Mouse (Mus musculus) MEL (cell line): Measurements from ENCODE around the gene E4f1. TPM values are rescaled to one million over a fixed set of nuclear protein-coding genes. Genes with fewer than 3 reads are reported as not detected.

ENCODE experiments used
- DNase-seq: peaks from one replicate; pipeline ENCODE4 v3.0.0; 2011; ENCODE audit warnings: low read depth, low spot score
- H3K27ac ChIP-seq: 2 replicates; pipeline ENCODE4 v1.5.1; 2012; ENCODE audit warnings: low read depth, mild to moderate bottlenecking, control low read depth, low read length, moderate library complexity; ENCODE audit not compliant: control insufficient read depth
- H3K27me3 ChIP-seq, 2 experiments: fragments of 150-350 bp in 1 of 2; sonication (generic) in 1 of 2; 2 replicates each; pipeline ENCODE4 v1.6.1; 2012; ENCODE audit warnings: low read length in 2 of 2, mild to moderate bottlenecking in 2 of 2, improper control_type of control experiment in 1 of 2, moderate library complexity in 1 of 2; ENCODE audit not compliant: insufficient read depth in 2 of 2, control insufficient read depth in 1 of 2
- H3K36me3 ChIP-seq, 2 experiments: 2 replicates each; pipeline ENCODE4 v1.6.1; 2012 to 2014; ENCODE audit warnings: low read length in 2 of 2, improper control_type of control experiment in 1 of 2, inconsistent platforms in 1 of 2, mild to moderate bottlenecking in 1 of 2; ENCODE audit not compliant: insufficient read depth in 2 of 2, control insufficient read depth in 1 of 2
- H3K4me1 ChIP-seq, 2 experiments: fragments of 150-350 bp in 1 of 2; sonication (generic) in 1 of 2; 2 replicates each; pipeline ENCODE4 v1.6.1; 2012; ENCODE audit warnings: low read length in 2 of 2, improper control_type of control experiment in 1 of 2, mild to moderate bottlenecking in 1 of 2; ENCODE audit not compliant: insufficient read depth in 2 of 2, control insufficient read depth in 1 of 2
- H3K4me3 ChIP-seq, 2 experiments: fragments of 150-350 bp in 1 of 2; sonication (generic) in 1 of 2; 2 replicates each; pipeline ENCODE4 v1.5.1; 2012; ENCODE audit warnings: low read depth in 2 of 2, low read length in 2 of 2, mild to moderate bottlenecking in 2 of 2, moderate library complexity in 2 of 2, control low read depth in 1 of 2, improper control_type of control experiment in 1 of 2; ENCODE audit not compliant: control insufficient read depth in 1 of 2, insufficient read depth in 1 of 2
- H3K79me2 ChIP-seq: 2 replicates; pipeline ENCODE4 v1.6.1; 2012; ENCODE audit warnings: mild to moderate bottlenecking, low read length, moderate library complexity; ENCODE audit not compliant: control insufficient read depth, poor library complexity, insufficient read depth
- H3K9ac ChIP-seq: 2 replicates; pipeline ENCODE4 v1.6.1; 2012; ENCODE audit warnings: low read depth, mild to moderate bottlenecking, control low read depth, low read length, moderate library complexity; ENCODE audit not compliant: control insufficient read depth, poor library complexity, severe bottlenecking
- H3K9me3 ChIP-seq: fragments of 150-350 bp; sonication (generic); replicated peaks from 2 replicates; pipeline ENCODE4 v1.6.1; 2012; ENCODE audit warnings: mild to moderate bottlenecking, low read length, improper control_type of control experiment, moderate library complexity; ENCODE audit not compliant: insufficient read depth
- CHD1 ChIP-seq: IDR thresholded peaks from 2 replicates; pipeline ENCODE4 v1.6.1; 2012; ENCODE audit warnings: low read depth, mild to moderate bottlenecking, inconsistent platforms, low read length, improper control_type of control experiment
- CHD2 ChIP-seq: IDR thresholded peaks from 2 replicates; pipeline ENCODE4 v1.6.1; 2011; ENCODE audit warnings: low read length, improper control_type of control experiment
- CTCF ChIP-seq, 3 experiments: IDR thresholded peaks in 2 of 3; conservative IDR thresholded peaks in 1 of 3; 2 replicates each; pipeline ENCODE4 v1.5.1; 2011 to 2012; ENCODE audit warnings: low read length in 3 of 3, low read depth in 2 of 3, mild to moderate bottlenecking in 2 of 3, improper control_type of control experiment in 1 of 3, inconsistent platforms in 1 of 3, mixed read lengths in 1 of 3, moderate library complexity in 1 of 3; ENCODE audit not compliant: control insufficient read depth in 1 of 3, insufficient read depth in 1 of 3, poor library complexity in 1 of 3, severe bottlenecking in 1 of 3
- ELF1 ChIP-seq: IDR thresholded peaks from 2 replicates; pipeline ENCODE4 v1.6.1; 2014; ENCODE audit warnings: low read depth, mild to moderate bottlenecking, inconsistent platforms, low read length, improper control_type of control experiment, moderate library complexity
- GATA1 ChIP-seq: IDR thresholded peaks from 2 replicates; pipeline ENCODE4 v1.6.1; 2011; ENCODE audit warnings: low read depth, low read length, improper control_type of control experiment
- MAX ChIP-seq: IDR thresholded peaks from 2 replicates; pipeline ENCODE4 v1.6.1; 2011; ENCODE audit warnings: low read length, improper control_type of control experiment
- MAZ ChIP-seq: IDR thresholded peaks from 2 replicates; pipeline ENCODE4 v1.6.1; 2012; ENCODE audit warnings: low read depth, mild to moderate bottlenecking, inconsistent platforms, low read length, improper control_type of control experiment
- MEF2A ChIP-seq: IDR thresholded peaks from 2 replicates; pipeline ENCODE4 v1.6.1; 2014; ENCODE audit warnings: low read depth, mild to moderate bottlenecking, inconsistent platforms, low read length, improper control_type of control experiment; ENCODE audit not compliant: poor library complexity, insufficient replicate concordance, severe bottlenecking; ENCODE audit errors: extremely low read depth
- MYB ChIP-seq: IDR thresholded peaks from 2 replicates; pipeline ENCODE4 v1.6.1; 2011; ENCODE audit warnings: mild to moderate bottlenecking, low read depth, low read length, improper control_type of control experiment
- NRF1 ChIP-seq: IDR thresholded peaks from 2 replicates; pipeline ENCODE4 v1.6.1; 2014; ENCODE audit warnings: low read depth, mild to moderate bottlenecking, inconsistent platforms, low read length, improper control_type of control experiment, moderate library complexity; ENCODE audit not compliant: poor library complexity, insufficient read depth, severe bottlenecking
- RAD21 ChIP-seq: IDR thresholded peaks from 2 replicates; pipeline ENCODE4 v1.6.1; 2011; ENCODE audit warnings: mild to moderate bottlenecking, low read depth, low read length, improper control_type of control experiment
- SIN3A ChIP-seq: IDR thresholded peaks from 2 replicates; pipeline ENCODE4 v1.6.1; 2012; ENCODE audit warnings: low read length, improper control_type of control experiment, inconsistent platforms
- SMC3 ChIP-seq: IDR thresholded peaks from 2 replicates; pipeline ENCODE4 v1.6.1; 2011; ENCODE audit warnings: low read depth, low read length, improper control_type of control experiment
- TCF12 ChIP-seq: IDR thresholded peaks from 2 replicates; pipeline ENCODE4 v1.6.1; 2014; ENCODE audit warnings: low read depth, mild to moderate bottlenecking, inconsistent platforms, low read length, improper control_type of control experiment, moderate library complexity
- UBTF ChIP-seq: IDR thresholded peaks from 2 replicates; pipeline ENCODE4 v1.6.1; 2012; ENCODE audit warnings: low read depth, mild to moderate bottlenecking, inconsistent platforms, low read length, improper control_type of control experiment, moderate library complexity, borderline replicate concordance; ENCODE audit not compliant: insufficient read depth
- ZC3H11A ChIP-seq: IDR thresholded peaks from 2 replicates; pipeline ENCODE4 v1.6.1; 2012; ENCODE audit warnings: low read depth, mild to moderate bottlenecking, inconsistent platforms, low read length, improper control_type of control experiment
- ZKSCAN1 ChIP-seq: IDR thresholded peaks from 2 replicates; pipeline ENCODE4 v1.6.1; 2012; ENCODE audit warnings: low read depth, mild to moderate bottlenecking, inconsistent platforms, low read length, improper control_type of control experiment, moderate library complexity
- ZMIZ1 ChIP-seq: IDR thresholded peaks from 2 replicates; pipeline ENCODE4 v1.6.1; 2012; ENCODE audit warnings: low read depth, mild to moderate bottlenecking, inconsistent platforms, low read length, improper control_type of control experiment, moderate library complexity
- ZNF384 ChIP-seq: IDR thresholded peaks from 2 replicates; pipeline ENCODE4 v1.6.1; 2012; ENCODE audit warnings: low read depth, mild to moderate bottlenecking, inconsistent platforms, low read length, improper control_type of control experiment
- polyA plus RNA-seq, 2 experiments: library from polyadenylated mRNA; stranded (reverse) in 1 of 2; unstranded in 1 of 2; fragments of >175 nt in 1 of 2; fragments of >200 nt in 1 of 2; gene quantifications; 2 replicates each; pipeline versions ENCODE4 v1.2.1 to v1.2.4; 2012; ENCODE audit warnings: low replicate concordance in 2 of 2, low read depth in 1 of 2; ENCODE audit not compliant: insufficient read length in 2 of 2, insufficient read depth in 1 of 2, missing spikeins in 1 of 2
- total RNA-seq: library from RNA; depleted of rRNA; stranded (reverse); fragments of 300-350 nt; gene quantifications from 2 replicates; pipeline ENCODE4 v1.2.3, GENCODE M21; 2012

E4f1 gene
- total and polyA plus RNA-seq, 3 experiments: 24.3 to 37.1 TPM; not detected in 1

- H3K4me3 ChIP-seq: no peak overlapping the region
- no peak overlapping the region for H3K27ac ChIP-seq
- no peaks in the 10 kb centered on the region for H3K79me2 ChIP-seq
- H3K4me1 ChIP-seq: no peaks in the 10 kb centered on the region
- H3K9me3 ChIP-seq: no peaks in the 10 kb centered on the region
- H3K9ac ChIP-seq: no peak overlapping the region
- peaks cover 1% of the 10 kb centered on the region in 2 experiments; a peak in 1 of 4 replicates for H3K27me3 ChIP-seq
- TF ChIP-seq RAD21 (peak; percentile 85), GATA1 (peak; percentile 58; the same call in 1 of the 2 replicates), ZC3H11A (peak; percentile 66), SIN3A (0 out of 2 replicates have a peak, but pooled peaks have one; percentile 34), MAZ (no peak), SMC3 (peak; percentile 83), ELF1 (no peak), CTCF (IDR thresholded peaks at IDR 0.05 in 2 of 3, conservative IDR thresholded peaks at IDR 0.05 in 1 of 3; ENCODE audit: control insufficient read depth in 1 of 3, insufficient read depth in 1 of 3, low read depth in 2 of 3, low read length in 3 of 3, poor library complexity in 1 of 3, severe bottlenecking in 1 of 3) (peak; percentile 61 to 91 (median 73))
- H3K36me3 ChIP-seq: no peaks in the 10 kb centered on the region
- DNase-seq: peak; percentile 74
These were observed 24.7 kb upstream of the E4f1 start for GRCm38 (mm10) chr17:24494627-24495335.

- no peak overlapping the region for H3K27ac ChIP-seq
- TF ChIP-seq NRF1 (no peak), MAX (no peak), UBTF (no peak), ZMIZ1 (no peak), SMC3 (no peak), MEF2A (no peak), ZKSCAN1 (no peak), TCF12 (no peak), CHD2 (no peak), CHD1 (no peak), ZNF384 (no peak), MYB (no peak)
- H3K9me3 ChIP-seq: no peaks in the 10 kb centered on the region
- H3K9ac ChIP-seq: no peak overlapping the region
- H3K79me2 ChIP-seq: no peaks in the 10 kb centered on the region
- H3K36me3 ChIP-seq: no peaks in the 10 kb centered on the region
- no peak overlapping the region for H3K4me3 ChIP-seq
- no peak for DNase-seq
- no peaks in the 10 kb centered on the region for H3K4me1 ChIP-seq
- peaks cover 6 to 25% of the 10 kb centered on the region in 2 experiments for H3K27me3 ChIP-seq
These were observed 20.3 kb upstream of the E4f1 start for GRCm38 (mm10) chr17:24490399-24490798.
